Mouse (Mus musculus): ENCODE data around the gene Rbpj. TPM values are rescaled to one million over a fixed set of nuclear protein-coding genes. Genes with fewer than 3 reads are reported as not detected.

Gene Rbpj
- polyA plus RNA-seq, 1 experiment from 2014 or later: 46.9 TPM

GRCm38 (mm10) chr5:53519131-53519530 is 53.2 kb downstream of the Rbpj start:
- Histone ChIP-seq H3K36me3 (no peaks in the 10 kb centered on the region), H3K27ac (no peak overlapping the region), H3K4me2 (replicated peaks) (no peak overlapping the region), H3K27me3 (no peaks in the 10 kb centered on the region), H3K9ac (replicated peaks) (no peak overlapping the region), H3K4me1 (replicated peaks) (peaks cover 15% of the 10 kb centered on the region), H3K9me3 (no peaks in the 10 kb centered on the region), H3K4me3 (replicated peaks) (no peak overlapping the region)
- ATAC-seq: no peak
- WGBS: 49% methylated on average over 4 of the region's 4 CpGs

- Histone ChIP-seq H3K27ac (no peak overlapping the region), H3K4me2 (replicated peaks) (no peak overlapping the region), H3K27me3 (no peaks in the 10 kb centered on the region), H3K4me3 (replicated peaks) (no peak overlapping the region), H3K9ac (replicated peaks) (no peak overlapping the region), H3K9me3 (no peaks in the 10 kb centered on the region), H3K4me1 (replicated peaks) (peaks cover 15% of the 10 kb centered on the region), H3K36me3 (no peaks in the 10 kb centered on the region)
- WGBS: 92% methylated on average over 10 of the region's 10 CpGs
- no peak for ATAC-seq
These were observed 54.1 kb downstream of the Rbpj start for GRCm38 (mm10) chr5:53519998-53520577.

- H3K36me3 ChIP-seq: no peaks in the 10 kb centered on the region
- H3K27ac ChIP-seq: no peak overlapping the region
- peaks cover 27% of the 10 kb centered on the region for H3K4me1 ChIP-seq (replicated peaks)
- H3K27me3 ChIP-seq: no peaks in the 10 kb centered on the region
- WGBS: 54% methylated on average over 3 of the region's 3 CpGs
- H3K9me3 ChIP-seq: no peaks in the 10 kb centered on the region
- no peak overlapping the region for H3K4me2 ChIP-seq (replicated peaks)
- no peak overlapping the region for H3K9ac ChIP-seq (replicated peaks)
- no peak overlapping the region for H3K4me3 ChIP-seq (replicated peaks)
- no peak for ATAC-seq
These were observed 57.1 kb downstream of the Rbpj start for GRCm38 (mm10) chr5:53523046-53523445.

GRCm38 (mm10) chr5:53524162-53524561 is 58.2 kb downstream of the Rbpj start:
- Histone ChIP-seq H3K9me3 (no peaks in the 10 kb centered on the region), H3K4me3 (replicated peaks) (no peak overlapping the region), H3K9ac (replicated peaks) (no peak overlapping the region), H3K4me1 (replicated peaks) (peaks cover 23% of the 10 kb centered on the region), H3K36me3 (no peaks in the 10 kb centered on the region), H3K27ac (no peak overlapping the region), H3K27me3 (no peaks in the 10 kb centered on the region), H3K4me2 (replicated peaks) (no peak overlapping the region)
- WGBS: 97% methylated on average over 7 of the region's 7 CpGs
- no peak for ATAC-seq

- no peaks in the 10 kb centered on the region for H3K9me3 ChIP-seq
- H3K4me2 ChIP-seq (replicated peaks): no peak overlapping the region
- H3K9ac ChIP-seq (replicated peaks): no peak overlapping the region
- no peak overlapping the region; the same call in 1 of the 2 replicates for H3K27ac ChIP-seq
- peaks cover 22% of the 10 kb centered on the region for H3K4me1 ChIP-seq (replicated peaks)
- H3K27me3 ChIP-seq: no peaks in the 10 kb centered on the region
- WGBS: 51% methylated on average over 5 of the region's 5 CpGs
- no peak for ATAC-seq
- H3K36me3 ChIP-seq: no peaks in the 10 kb centered on the region
- H3K4me3 ChIP-seq (replicated peaks): no peak overlapping the region
These were observed 58.9 kb downstream of the Rbpj start for GRCm38 (mm10) chr5:53524831-53525230.

GRCm38 (mm10) chr5:53525305-53526069 is 59.5 kb downstream of the Rbpj start:
- 10% methylated on average over 20 of the region's 20 CpGs for WGBS
- Histone ChIP-seq H3K9me3 (no peaks in the 10 kb centered on the region), H3K4me1 (replicated peaks) (peaks cover 22% of the 10 kb centered on the region)

GRCm38 (mm10) chr5:53526070-53526430 is 60.1 kb downstream of the Rbpj start:
- H3K4me3 ChIP-seq (replicated peaks): 0 out of 2 replicates have a peak overlapping the region, but pooled peaks have one; percentile 6
- ATAC-seq: no peak; the same call in 1 of the 2 replicates

More at GRCm38 (mm10) chr5:53525305-53526069, 59.5 kb downstream of the Rbpj start:
- Histone ChIP-seq H3K36me3 (no peaks in the 10 kb centered on the region), H3K9ac (replicated peaks) (peak overlapping the region; percentile 56), H3K27ac (peak overlapping the region; percentile 68), H3K4me2 (replicated peaks) (peak overlapping the region; percentile 45), H3K27me3 (no peaks in the 10 kb centered on the region), H3K4me3 (replicated peaks) (peak overlapping the region; percentile 6; the same call in 1 of the 2 replicates)
- ATAC-seq: peak; percentile 83

GRCm38 (mm10) chr5:53529846-53530245 is 63.9 kb downstream of the Rbpj start:
- ATAC-seq: no peak
- Histone ChIP-seq H3K4me1 (replicated peaks) (peaks cover 16% of the 10 kb centered on the region), H3K4me2 (replicated peaks) (no peak overlapping the region), H3K9me3 (no peaks in the 10 kb centered on the region), H3K27ac (no peak overlapping the region), H3K9ac (replicated peaks) (no peak overlapping the region), H3K27me3 (no peaks in the 10 kb centered on the region), H3K36me3 (no peaks in the 10 kb centered on the region), H3K4me3 (replicated peaks) (no peak overlapping the region)
- 92% methylated on average over 1 of the region's 1 CpGs for WGBS

More at GRCm38 (mm10) chr5:53526070-53526430, 60.1 kb downstream of the Rbpj start:
- Histone ChIP-seq H3K9ac (replicated peaks) (peak overlapping the region; percentile 56; the same call in 1 of the 2 replicates), H3K27me3 (no peaks in the 10 kb centered on the region), H3K9me3 (no peaks in the 10 kb centered on the region), H3K27ac (peak overlapping the region; percentile 68), H3K4me2 (replicated peaks) (peak overlapping the region; percentile 45), H3K4me1 (replicated peaks) (peaks cover 22% of the 10 kb centered on the region), H3K36me3 (no peaks in the 10 kb centered on the region)
- 45% methylated on average over 1 of the region's 1 CpGs for WGBS

- Histone ChIP-seq H3K4me1 (replicated peaks) (0 out of 2 replicates have a peak, but pooled peaks cover 3% of the 10 kb centered on the region), H3K4me2 (replicated peaks) (no peak overlapping the region), H3K27ac (no peak overlapping the region), H3K4me3 (replicated peaks) (no peak overlapping the region), H3K9me3 (no peaks in the 10 kb centered on the region), H3K36me3 (no peaks in the 10 kb centered on the region), H3K9ac (replicated peaks) (no peak overlapping the region), H3K27me3 (no peaks in the 10 kb centered on the region)
- WGBS: 87% methylated on average over 12 of the region's 12 CpGs
- no peak for ATAC-seq
These were observed 69.1 kb downstream of the Rbpj start for GRCm38 (mm10) chr5:53535096-53535495.

GRCm38 (mm10) chr5:53536635-53537554 is 70.9 kb downstream of the Rbpj start:
- Histone ChIP-seq H3K27ac (no peak overlapping the region), H3K9ac (replicated peaks) (no peak overlapping the region), H3K9me3 (no peaks in the 10 kb centered on the region), H3K4me3 (replicated peaks) (no peak overlapping the region), H3K4me2 (replicated peaks) (no peak overlapping the region), H3K36me3 (no peaks in the 10 kb centered on the region), H3K27me3 (no peaks in the 10 kb centered on the region), H3K4me1 (replicated peaks) (0 out of 2 replicates have a peak, but pooled peaks cover 3% of the 10 kb centered on the region)
- WGBS: 86% methylated on average over 12 of the region's 12 CpGs
- no peak for ATAC-seq

- WGBS: 88% methylated on average over 18 of the region's 18 CpGs
- ATAC-seq: no peak
- H3K36me3 ChIP-seq: no peaks in the 10 kb centered on the region
- H3K9me3 ChIP-seq: no peaks in the 10 kb centered on the region
- no peaks in the 10 kb centered on the region for H3K4me1 ChIP-seq (replicated peaks)
- H3K4me3 ChIP-seq (replicated peaks): no peak overlapping the region
- H3K4me2 ChIP-seq (replicated peaks): no peak overlapping the region
- no peak overlapping the region for H3K27ac ChIP-seq
- H3K9ac ChIP-seq (replicated peaks): no peak overlapping the region
- H3K27me3 ChIP-seq: no peaks in the 10 kb centered on the region
These were observed 74.1 kb downstream of the Rbpj start for GRCm38 (mm10) chr5:53539860-53540633.
